Mouse (Mus musculus): Measurements from ENCODE around the gene Zfyve1. TPM values are rescaled to one million over a fixed set of nuclear protein-coding genes. Genes with fewer than 3 reads are reported as not detected.

Zfyve1 gene
- total RNA-seq, 2 experiments from 2014 or later = 8.3 to 13.6 TPM

GRCm38 (mm10) chr12:83582106-83582505 lies 14.9 kb downstream of the Zfyve1 start:
- ATAC-seq (ENCODE audit: poor library complexity, severe bottlenecking) = no peak

DNA sequence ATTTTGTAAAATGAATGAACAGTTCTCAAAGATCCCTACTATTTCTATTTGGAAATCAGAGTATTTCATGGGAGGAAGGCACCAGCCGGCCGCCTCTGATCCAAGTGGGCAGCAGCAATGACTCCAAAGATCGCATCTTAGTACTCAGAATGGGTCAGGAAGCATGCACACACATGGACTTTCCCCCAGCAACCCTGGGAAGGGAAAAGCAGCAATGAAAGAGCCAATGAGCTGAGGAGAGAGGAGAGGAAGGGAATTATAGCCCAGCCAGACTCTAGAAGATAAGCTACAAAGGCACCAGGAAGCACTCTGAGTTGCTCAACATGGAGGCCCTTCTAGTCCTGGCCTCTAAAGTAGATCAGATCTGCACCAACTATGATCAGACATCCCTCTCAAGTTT lies 16.7 kb downstream of the Zfyve1 start:
- ATAC-seq (ENCODE audit: poor library complexity, severe bottlenecking) = no peak

- peak; percentile 52 for ATAC-seq (ENCODE audit: poor library complexity, severe bottlenecking)
These were observed 18.0 kb downstream of the Zfyve1 start for GRCm38 (mm10) chr12:83578896-83579569.

GRCm38 (mm10) chr12:83578356-83578755 lies 18.7 kb downstream of the Zfyve1 start:
- no peak for ATAC-seq (ENCODE audit: poor library complexity, severe bottlenecking)

- no peak for ATAC-seq (ENCODE audit: poor library complexity, severe bottlenecking)
These were observed 19.6 kb downstream of the Zfyve1 start for GRCm38 (mm10) chr12:83577445-83577844.

DNA sequence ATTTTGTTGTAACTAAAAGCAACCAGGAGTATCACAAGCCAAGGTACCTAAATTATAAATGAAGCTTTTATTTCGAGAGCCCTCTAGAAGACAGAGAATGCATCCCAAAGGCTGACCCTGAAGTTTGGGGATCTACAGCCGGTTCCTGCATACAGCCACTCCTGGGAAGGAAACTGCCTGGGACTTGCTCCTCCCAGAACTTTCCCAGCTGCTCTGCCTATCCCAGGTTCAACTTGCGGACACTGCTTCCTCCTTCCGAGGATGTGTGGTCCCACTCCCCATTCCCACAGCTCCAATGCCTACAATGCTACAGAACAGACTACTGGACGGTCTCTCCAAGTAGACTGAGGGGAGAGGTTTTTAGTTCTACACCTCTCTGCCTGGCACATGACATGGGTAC lies 24.3 kb downstream of the Zfyve1 start:
- no peak for ATAC-seq (ENCODE audit: poor library complexity, severe bottlenecking)

- ATAC-seq (ENCODE audit: poor library complexity, severe bottlenecking) = no peak
These were observed 27.2 kb downstream of the Zfyve1 start for GRCm38 (mm10) chr12:83569866-83570265.

- ATAC-seq (ENCODE audit: poor library complexity, severe bottlenecking) = no peak
These were observed 34.4 kb downstream of the Zfyve1 start for GRCm38 (mm10) chr12:83562589-83562988.

DNA sequence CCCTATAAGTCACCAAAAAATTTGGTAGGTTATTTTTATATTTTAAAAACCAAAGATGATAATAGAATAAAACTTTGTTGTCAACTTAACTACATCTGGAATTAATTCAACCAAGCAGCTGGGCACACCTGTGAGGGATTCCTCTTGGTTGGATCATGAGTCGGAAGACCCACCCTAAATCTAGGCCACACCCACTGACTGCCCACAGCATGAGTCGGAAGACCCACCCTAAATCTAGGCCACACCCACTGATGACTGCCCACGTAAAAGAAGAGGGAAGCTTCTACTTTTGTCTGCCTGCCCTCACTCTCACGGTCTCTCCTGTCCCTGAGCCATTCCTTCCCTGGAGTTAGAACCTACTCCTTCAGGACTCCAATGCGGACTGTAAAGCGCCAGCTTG lies 36.8 kb downstream of the Zfyve1 start:
- ATAC-seq (ENCODE audit: poor library complexity, severe bottlenecking) = no peak

GRCm38 (mm10) chr12:83558496-83558895 lies 38.5 kb downstream of the Zfyve1 start:
- no peak for ATAC-seq (ENCODE audit: poor library complexity, severe bottlenecking)

GRCm38 (mm10) chr12:83555605-83556004 lies 41.4 kb downstream of the Zfyve1 start:
- no peak for ATAC-seq (ENCODE audit: poor library complexity, severe bottlenecking)

DNA sequence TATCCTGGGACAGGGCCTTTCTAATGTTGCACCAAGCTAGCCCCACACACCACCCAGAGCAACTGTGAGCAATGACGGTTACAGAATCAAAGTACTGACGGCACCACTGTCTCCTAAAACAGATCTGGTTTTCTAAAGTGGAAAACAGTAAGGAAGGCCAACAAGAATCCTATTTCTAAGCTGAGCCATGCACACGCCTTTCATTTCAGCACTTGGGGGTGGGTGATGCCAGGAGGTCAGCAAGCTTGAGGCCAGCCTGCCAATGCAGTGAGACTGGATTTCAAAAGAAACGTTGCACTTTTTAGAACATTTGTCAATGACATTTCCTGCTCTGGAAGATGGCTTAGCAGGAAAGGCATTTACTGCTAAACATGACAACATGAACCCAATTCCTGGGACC lies 43.2 kb downstream of the Zfyve1 start:
- ATAC-seq (ENCODE audit: poor library complexity, severe bottlenecking) = no peak

- no peak for ATAC-seq (ENCODE audit: poor library complexity, severe bottlenecking)
These were observed 45.7 kb downstream of the Zfyve1 start for GRCm38 (mm10) chr12:83551305-83551704.

DNA sequence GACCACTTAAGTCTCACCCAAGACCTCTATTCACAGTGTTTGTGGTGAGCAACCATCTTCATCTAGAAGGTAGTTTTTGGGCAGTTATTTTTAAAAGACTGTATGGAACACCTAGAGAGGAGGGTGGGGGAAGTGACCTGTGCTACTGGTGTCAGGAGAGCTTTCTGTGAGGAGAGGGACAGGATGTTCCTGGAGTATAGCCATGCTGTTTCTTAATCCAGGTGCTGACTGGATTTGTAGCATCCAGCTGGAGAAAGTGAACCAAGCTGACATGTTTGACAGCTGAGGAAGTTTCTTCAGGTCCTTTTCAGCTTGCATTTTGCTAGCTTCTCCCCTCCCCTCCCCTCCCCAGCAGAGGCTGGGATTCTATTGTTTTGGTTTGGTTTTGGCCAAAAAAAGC lies 52.2 kb downstream of the Zfyve1 start:
- ATAC-seq (ENCODE audit: poor library complexity, severe bottlenecking) = no peak

- ATAC-seq (ENCODE audit: poor library complexity, severe bottlenecking) = no peak
These were observed 53.0 kb downstream of the Zfyve1 start for GRCm38 (mm10) chr12:83543997-83544396.

GRCm38 (mm10) chr12:83536039-83536438 lies 61.0 kb downstream of the Zfyve1 start:
- ATAC-seq (ENCODE audit: poor library complexity, severe bottlenecking) = no peak

GRCm38 (mm10) chr12:83535428-83535827 lies 61.6 kb downstream of the Zfyve1 start:
- no peak for ATAC-seq (ENCODE audit: poor library complexity, severe bottlenecking)

GRCm38 (mm10) chr12:83534190-83534589 lies 62.8 kb downstream of the Zfyve1 start:
- ATAC-seq (ENCODE audit: poor library complexity, severe bottlenecking) = no peak

DNA sequence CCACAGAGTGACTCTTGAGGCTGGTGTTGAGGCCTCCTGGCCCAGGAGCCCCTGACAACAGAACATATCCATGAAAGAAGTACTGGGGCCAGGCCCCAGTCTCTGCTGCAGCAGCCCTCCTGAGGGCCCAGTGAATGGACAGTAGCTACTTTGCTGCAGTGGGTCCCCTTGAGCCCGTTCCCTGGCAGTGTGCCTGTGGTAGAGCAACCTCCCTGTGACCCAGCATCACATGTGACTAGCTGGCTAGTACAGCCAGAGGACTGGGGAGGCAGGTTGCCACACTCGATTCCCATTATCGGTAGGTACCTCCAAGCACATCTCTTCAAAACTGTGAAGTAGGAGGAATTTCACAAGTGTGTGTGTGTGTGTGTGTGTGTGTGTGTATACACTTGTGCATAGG lies 64.1 kb downstream of the Zfyve1 start:
- ATAC-seq (ENCODE audit: poor library complexity, severe bottlenecking) = no peak

GRCm38 (mm10) chr12:83531992-83532391 lies 65.0 kb downstream of the Zfyve1 start:
- ATAC-seq (ENCODE audit: poor library complexity, severe bottlenecking) = no peak

DNA sequence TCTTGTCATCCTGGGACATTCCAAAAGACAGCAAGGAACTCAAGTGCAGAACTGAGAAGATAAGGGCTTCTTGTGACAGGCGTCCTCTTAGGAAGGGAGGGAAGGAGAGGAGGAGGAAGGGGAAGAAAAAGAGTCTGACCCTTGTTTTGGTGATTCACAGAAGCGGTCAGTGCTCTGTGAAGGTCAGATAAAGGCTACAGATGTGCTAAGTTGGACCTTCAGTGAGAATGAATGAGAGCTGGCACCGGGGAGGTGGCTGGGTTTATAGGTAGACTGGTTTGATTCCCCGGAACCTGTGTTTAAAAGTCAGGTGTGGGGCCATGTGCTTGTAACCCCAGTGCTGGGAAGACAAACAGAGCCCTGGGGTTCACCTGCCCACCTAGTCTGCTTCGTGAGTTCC lies 68.4 kb downstream of the Zfyve1 start:
- ATAC-seq (ENCODE audit: poor library complexity, severe bottlenecking) = no peak

DNA sequence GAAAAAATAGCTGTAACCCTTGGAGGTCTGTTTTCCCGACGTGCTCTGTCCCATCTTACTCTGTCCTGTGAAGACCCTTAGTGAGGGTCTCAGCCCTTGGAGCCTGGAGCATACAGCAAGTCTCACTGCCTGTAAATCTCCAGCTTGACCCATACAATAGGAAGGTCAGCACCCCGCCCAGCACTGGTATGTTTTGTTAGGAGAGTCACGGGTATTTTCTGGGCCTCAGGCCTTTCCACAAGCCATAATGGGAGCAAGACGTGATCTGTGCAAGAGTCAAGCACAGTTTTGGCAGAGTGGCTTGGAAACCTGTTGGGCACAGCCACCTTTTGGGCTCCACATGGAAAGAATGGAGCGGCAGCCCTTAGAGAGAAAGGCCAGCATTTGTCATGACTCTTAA lies 69.2 kb downstream of the Zfyve1 start:
- no peak for ATAC-seq (ENCODE audit: poor library complexity, severe bottlenecking)

GRCm38 (mm10) chr12:83525822-83526544 lies 71.0 kb downstream of the Zfyve1 start:
- no peak for ATAC-seq (ENCODE audit: poor library complexity, severe bottlenecking)

Data from megakaryocyte, adult 5-6 weeks (primary cell).